Mouse (Mus musculus): Measurements from ENCODE around the gene Slc25a41.

Gene Slc25a41

GRCm38 (mm10) chr17:56995046-56995445 lies 46.4 kb downstream of the Slc25a41 start:
- DNase-seq (ENCODE audit: low read depth, low spot score) = no peak

DNA sequence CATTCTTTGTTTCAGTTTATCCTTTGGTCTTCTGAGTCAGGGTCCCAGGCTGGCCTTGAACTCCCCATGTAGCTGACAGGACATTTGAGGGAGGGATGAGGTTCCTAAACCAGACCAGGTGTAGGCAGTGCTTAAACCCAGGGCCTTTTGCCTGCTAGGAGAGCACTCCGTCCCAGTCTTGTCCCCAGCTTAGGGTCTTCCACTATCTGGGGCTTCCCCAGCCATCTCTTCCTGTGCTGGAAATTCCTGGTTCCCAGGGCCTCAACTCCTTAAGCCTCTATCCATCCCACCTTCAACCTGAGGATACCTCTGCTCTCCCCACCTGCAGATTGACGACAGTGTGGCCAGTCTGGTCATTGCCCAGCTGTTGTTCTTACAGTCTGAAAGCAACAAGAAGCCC lies 50.5 kb downstream of the Slc25a41 start:
- no peak for DNase-seq (ENCODE audit: low read depth, low spot score)

- peak; percentile 98 for DNase-seq (ENCODE audit: low read depth, low spot score)
These were observed 51.2 kb downstream of the Slc25a41 start, which contains the start of gene Clpp for GRCm38 (mm10) chr17:56990115-56990746. TSS of gene Clpp (plus strand) at chr17:56990305.

- peak; percentile 43 for DNase-seq (ENCODE audit: low read depth, low spot score)
These were observed 51.9 kb downstream of the Slc25a41 start for GRCm38 (mm10) chr17:56989467-56990114.

GRCm38 (mm10) chr17:56988921-56989430 lies 52.5 kb downstream of the Slc25a41 start:
- no peak for DNase-seq (ENCODE audit: low read depth, low spot score)

DNA sequence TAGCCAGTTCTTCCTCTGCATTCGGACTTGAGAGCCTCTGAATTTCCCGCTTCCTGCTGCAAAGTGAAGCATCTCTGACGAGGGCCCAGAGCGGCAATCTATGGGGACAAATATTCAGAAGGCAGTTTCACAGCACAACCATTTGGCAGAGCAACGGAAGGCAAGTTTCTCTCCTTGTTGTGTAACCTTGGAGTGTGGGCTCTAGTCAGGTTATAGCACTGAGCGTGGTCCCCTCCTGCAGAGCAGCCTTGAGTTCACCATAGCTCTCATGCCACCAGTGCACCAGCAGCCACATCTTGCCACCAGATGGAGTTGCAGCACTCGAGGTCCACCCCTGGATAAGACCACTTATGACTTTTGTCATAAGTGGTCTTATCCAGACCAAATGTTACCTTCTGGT lies 53.0 kb downstream of the Slc25a41 start:
- no peak for DNase-seq (ENCODE audit: low read depth, low spot score)

- no peak for DNase-seq (ENCODE audit: low read depth, low spot score)
These were observed 55.2 kb downstream of the Slc25a41 start for GRCm38 (mm10) chr17:56986105-56986805.

DNA sequence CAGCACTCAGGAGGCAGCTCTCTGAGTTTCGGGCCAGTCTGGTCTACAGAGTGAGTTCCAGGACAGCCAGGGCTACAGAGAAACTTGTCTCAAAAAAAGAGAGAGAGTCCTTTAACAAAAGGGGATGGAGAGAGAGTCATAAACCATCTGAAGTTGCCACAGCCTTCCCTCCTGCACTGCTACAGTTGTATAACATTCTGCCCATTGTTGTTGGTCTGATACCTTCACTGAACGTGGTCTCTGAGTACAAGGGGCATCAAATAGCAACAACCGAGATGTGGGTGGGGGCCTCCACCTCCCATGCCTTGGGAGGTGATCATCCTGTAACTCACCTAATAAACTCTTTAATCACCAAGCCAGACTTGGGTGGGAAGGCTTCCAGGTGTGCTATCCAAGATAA lies 55.8 kb downstream of the Slc25a41 start:
- no peak for DNase-seq (ENCODE audit: low read depth, low spot score)

- DNase-seq (ENCODE audit: low read depth, low spot score) = no peak
These were observed 56.6 kb downstream of the Slc25a41 start for GRCm38 (mm10) chr17:56984886-56985285.

Data from CD4-positive, CD25-positive, alpha-beta regulatory T cell, adult 2 months (primary cell).